Mouse (Mus musculus): ENCODE results near the gene Dcp1b.

- TF ChIP-seq CTCF (IDR thresholded peaks at IDR 0.05) (no peak), EP300 (IDR thresholded peaks at IDR 0.05) (no peak)
These were observed 76.7 kb downstream of the Dcp1b start for GRCm38 (mm10) chr6:119251704-119252103.
